Mouse (Mus musculus): ENCODE data around the gene Ank. TPM values are rescaled to one million over a fixed set of nuclear protein-coding genes. Genes with fewer than 3 reads are reported as not detected.
A peak's percentile ranks its signal among the peaks of the same experiment; 100 is the strongest.
"Not testable (repeated sequence)": the region's sequence is repeated elsewhere in the genome, so short reads cannot be mapped to it uniquely, and the experiment has no call there.

Gene Ank
- polyA plus RNA-seq, 1 experiment from 2014 or later = 11.0 TPM

DNA sequence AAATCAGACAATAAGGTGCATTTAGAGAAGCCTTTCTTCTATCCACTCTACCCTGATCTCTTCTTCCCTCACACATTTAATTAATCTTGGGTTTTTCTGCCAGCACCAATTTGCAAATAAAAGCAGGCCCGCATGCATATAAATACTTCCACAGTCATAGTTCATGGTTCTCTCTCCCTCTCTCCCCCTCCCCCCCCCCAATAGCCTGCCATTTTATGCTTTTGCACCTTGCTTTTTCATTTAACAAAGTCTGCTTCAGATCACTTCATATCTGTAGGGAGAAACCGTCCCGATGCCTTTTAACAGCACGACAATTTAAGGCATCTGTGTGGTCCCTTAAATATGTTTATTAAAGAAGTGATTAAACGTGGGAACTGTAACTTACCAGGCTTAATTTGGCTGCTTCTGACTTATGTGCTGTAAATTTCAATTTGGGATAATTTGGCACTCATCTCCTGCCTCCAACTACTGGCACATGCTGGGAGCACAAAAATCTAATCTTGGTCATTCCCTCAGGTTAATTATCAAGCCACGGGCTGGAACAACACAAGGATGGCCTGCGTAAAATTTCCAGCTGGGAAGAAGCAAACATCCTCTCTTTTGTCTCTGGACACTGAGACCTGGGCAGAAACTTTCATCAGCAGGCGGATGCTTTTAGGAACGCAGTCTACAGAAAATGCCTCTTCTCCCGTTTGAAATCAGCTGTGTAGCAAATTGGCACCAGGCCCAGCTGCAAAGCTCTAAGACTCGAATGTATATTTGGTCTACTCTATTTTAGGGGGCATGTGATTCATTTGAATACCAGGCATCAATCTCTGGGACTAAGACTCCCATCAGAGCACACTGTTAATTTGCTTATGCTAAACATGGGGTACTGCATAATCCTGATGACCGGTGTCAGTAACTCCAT is 4.9 kb upstream of the Ank start:
- Histone ChIP-seq H3K4me2 (ENCODE audit: low read length) (no peak overlapping the region), H3K4me3 (replicated peaks; ENCODE audit: low read depth, low read length) (no peak overlapping the region), H3K4me1 (replicated peaks; ENCODE audit: insufficient read depth, low read length) (no peaks in the 10 kb centered on the region), H3K27ac (no peak overlapping the region), H3K36me3 (ENCODE audit: insufficient read depth, low read length) (no peaks in the 10 kb centered on the region), H3K9me3 (replicated peaks; ENCODE audit: low read length) (no peaks in the 10 kb centered on the region), H3K27me3 (ENCODE audit: insufficient read depth, low read length) (no peaks in the 10 kb centered on the region), H3K9ac (ENCODE audit: low read depth, low read length) (no peak overlapping the region)
- no peak for DNase-seq (ENCODE audit: low spot score)
- WGBS = 51% methylated on average over 12 of the region's 12 CpGs
- no peak for ATAC-seq (replicated peaks; ENCODE audit: low FRiP score, low read depth)
- TF ChIP-seq CTCF (IDR thresholded peaks at IDR 0.05; ENCODE audit: low read depth) = no peak

GRCm38 (mm10) chr15:27463876-27464275 is 2.6 kb upstream of the Ank start:
- Histone ChIP-seq H3K27ac (no peak overlapping the region), H3K27me3 (ENCODE audit: insufficient read depth, low read length) (no peaks in the 10 kb centered on the region)
- TF ChIP-seq CTCF (IDR thresholded peaks at IDR 0.05; ENCODE audit: low read depth) = no peak

GRCm38 (mm10) chr15:27465391-27466005 is 979 bp upstream of the Ank start:
- Histone ChIP-seq H3K27ac (0 out of 2 replicates have a peak overlapping the region, but pooled peaks have one; percentile 51), H3K4me1 (replicated peaks; ENCODE audit: insufficient read depth, low read length) (no peaks in the 10 kb centered on the region), H3K4me3 (replicated peaks; ENCODE audit: low read depth, low read length) (peak overlapping the region; percentile 81), H3K9ac (ENCODE audit: low read depth, low read length) (no peak overlapping the region), H3K4me2 (ENCODE audit: low read length) (peak overlapping the region; percentile 93), H3K9me3 (replicated peaks; ENCODE audit: low read length) (no peaks in the 10 kb centered on the region), H3K27me3 (ENCODE audit: insufficient read depth, low read length) (no peaks in the 10 kb centered on the region), H3K36me3 (ENCODE audit: insufficient read depth, low read length) (no peaks in the 10 kb centered on the region)
- DNase-seq (ENCODE audit: low spot score) (peak; percentile 56), ATAC-seq (replicated peaks; ENCODE audit: low FRiP score, low read depth) (no peak)
- WGBS = 22% methylated on average over 8 of the region's 8 CpGs
- TF ChIP-seq CTCF (IDR thresholded peaks at IDR 0.05; ENCODE audit: low read depth) = no peak

More at GRCm38 (mm10) chr15:27463876-27464275, 2.6 kb upstream of the Ank start:
- H3K4me1 ChIP-seq (replicated peaks; ENCODE audit: insufficient read depth, low read length) = no peaks in the 10 kb centered on the region
- ATAC-seq (replicated peaks; ENCODE audit: low FRiP score, low read depth) (no peak), DNase-seq (ENCODE audit: low spot score) (no peak)
- H3K36me3 ChIP-seq (ENCODE audit: insufficient read depth, low read length) = no peaks in the 10 kb centered on the region
- 96% methylated on average over 13 of the region's 13 CpGs for WGBS
- no peaks in the 10 kb centered on the region for H3K9me3 ChIP-seq (replicated peaks; ENCODE audit: low read length)
- no peak overlapping the region for H3K9ac ChIP-seq (ENCODE audit: low read depth, low read length)
- no peak overlapping the region for H3K4me2 ChIP-seq (ENCODE audit: low read length)
- no peak overlapping the region for H3K4me3 ChIP-seq (replicated peaks; ENCODE audit: low read depth, low read length)

DNA sequence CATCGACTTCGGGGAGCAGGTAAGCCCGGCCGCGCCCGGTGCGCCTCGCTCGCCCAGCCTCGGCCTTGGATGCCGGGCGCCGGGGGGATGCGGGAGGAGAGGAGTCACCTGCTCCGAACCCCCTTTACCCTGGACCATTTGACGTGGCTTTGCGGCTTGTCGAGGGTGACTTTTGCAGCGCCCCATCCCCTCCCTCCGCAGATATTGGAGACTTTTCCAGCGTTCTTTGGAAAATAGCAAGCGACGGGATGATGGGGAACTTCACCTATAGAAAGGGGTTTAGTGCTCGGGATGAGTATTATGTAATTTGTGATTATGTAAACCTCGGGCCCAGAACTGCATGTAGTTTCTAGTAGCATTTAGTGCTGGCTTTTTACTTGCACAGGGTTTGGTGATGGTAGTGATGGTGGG is 609 bp downstream of the Ank start:
- WGBS = under 1% methylated on average over 25 of the region's 25 CpGs
- H3K4me1 ChIP-seq (replicated peaks; ENCODE audit: insufficient read depth, low read length) = no peaks in the 10 kb centered on the region
- H3K27ac ChIP-seq = peak overlapping the region; percentile 64; the same call in 1 of the 2 replicates
- peak overlapping the region; percentile 93 for H3K4me2 ChIP-seq (ENCODE audit: low read length)
- no peaks in the 10 kb centered on the region for H3K27me3 ChIP-seq (ENCODE audit: insufficient read depth, low read length)
- H3K36me3 ChIP-seq (ENCODE audit: insufficient read depth, low read length) = no peaks in the 10 kb centered on the region
- DNase-seq (ENCODE audit: low spot score) = no peak
- TF ChIP-seq CTCF (IDR thresholded peaks at IDR 0.05; ENCODE audit: low read depth) = no peak
- no peak for ATAC-seq (replicated peaks; ENCODE audit: low FRiP score, low read depth)
- H3K9me3 ChIP-seq (replicated peaks; ENCODE audit: low read length) = no peaks in the 10 kb centered on the region
- peak overlapping the region; percentile 81 for H3K4me3 ChIP-seq (replicated peaks; ENCODE audit: low read depth, low read length)
- H3K9ac ChIP-seq (ENCODE audit: low read depth, low read length) = peak overlapping the region; percentile 79

GRCm38 (mm10) chr15:27467641-27468040 is 1.2 kb downstream of the Ank start:
- no peaks in the 10 kb centered on the region for H3K36me3 ChIP-seq (ENCODE audit: insufficient read depth, low read length)
- H3K9me3 ChIP-seq (replicated peaks; ENCODE audit: low read length) = no peaks in the 10 kb centered on the region
- H3K4me3 ChIP-seq (replicated peaks; ENCODE audit: low read depth, low read length) = peak overlapping the region; percentile 81; the same call in 1 of the 2 replicates
- no peak for ATAC-seq (replicated peaks; ENCODE audit: low FRiP score, low read depth)
- H3K9ac ChIP-seq (ENCODE audit: low read depth, low read length) = no peak overlapping the region
- no peak overlapping the region for H3K27ac ChIP-seq
- no peak for DNase-seq (ENCODE audit: low spot score)
- TF ChIP-seq CTCF (IDR thresholded peaks at IDR 0.05; ENCODE audit: low read depth) = no peak
- 18% methylated on average over 7 of the region's 7 CpGs for WGBS
- H3K4me2 ChIP-seq (ENCODE audit: low read length) = peak overlapping the region; percentile 93
- no peaks in the 10 kb centered on the region for H3K27me3 ChIP-seq (ENCODE audit: insufficient read depth, low read length)
- no peaks in the 10 kb centered on the region for H3K4me1 ChIP-seq (replicated peaks; ENCODE audit: insufficient read depth, low read length)

DNA sequence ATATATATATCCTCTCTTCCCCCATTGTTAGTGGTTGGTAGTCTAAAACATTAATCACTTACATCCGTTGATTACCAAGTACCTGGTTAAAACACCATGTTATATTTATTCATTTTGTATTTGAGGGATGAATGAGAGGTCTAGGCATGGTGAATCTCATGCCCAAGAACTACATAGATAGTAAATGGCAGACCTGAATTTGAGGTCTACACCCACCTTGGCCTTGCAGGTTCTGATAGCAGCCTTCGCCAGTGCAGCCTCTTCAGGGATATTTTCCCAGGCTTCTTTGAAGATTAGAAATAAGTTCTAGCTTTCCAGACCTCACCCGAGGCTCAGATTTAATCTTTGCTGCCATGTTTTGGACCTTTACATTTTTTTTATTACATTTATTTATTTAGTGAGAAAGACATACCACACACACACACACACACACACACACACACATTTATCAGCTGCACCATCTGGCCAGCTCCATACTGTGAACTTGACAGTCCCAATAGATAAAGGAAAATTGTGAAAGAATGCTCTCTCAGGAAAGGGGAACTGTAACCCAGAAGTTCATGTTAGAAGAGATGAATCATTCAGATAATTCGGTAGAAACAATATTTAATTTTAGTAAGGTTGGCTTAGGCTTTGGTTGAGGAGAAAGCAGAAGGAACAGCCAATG is 2.5 kb downstream of the Ank start:
- Histone ChIP-seq H3K4me3 (replicated peaks; ENCODE audit: low read depth, low read length) (no peak overlapping the region), H3K4me2 (ENCODE audit: low read length) (no peak overlapping the region), H3K36me3 (ENCODE audit: insufficient read depth, low read length) (no peaks in the 10 kb centered on the region), H3K27ac (no peak overlapping the region), H3K27me3 (ENCODE audit: insufficient read depth, low read length) (no peaks in the 10 kb centered on the region), H3K4me1 (replicated peaks; ENCODE audit: insufficient read depth, low read length) (no peaks in the 10 kb centered on the region), H3K9me3 (replicated peaks; ENCODE audit: low read length) (no peaks in the 10 kb centered on the region), H3K9ac (ENCODE audit: low read depth, low read length) (no peak overlapping the region)
- no peak for TF ChIP-seq CTCF (IDR thresholded peaks at IDR 0.05; ENCODE audit: low read depth)
- DNase-seq (ENCODE audit: low spot score) = no peak
- no peak for ATAC-seq (replicated peaks; ENCODE audit: low FRiP score, low read depth)
- WGBS = 75% methylated on average over 4 of the region's 4 CpGs

- H3K36me3 ChIP-seq (ENCODE audit: insufficient read depth, low read length); H3K9me3 ChIP-seq (replicated peaks; ENCODE audit: low read length); H3K9ac ChIP-seq (ENCODE audit: low read depth, low read length); H3K27ac ChIP-seq; H3K4me2 ChIP-seq (ENCODE audit: low read length); H3K4me3 ChIP-seq (replicated peaks; ENCODE audit: low read depth, low read length); H3K27me3 ChIP-seq (ENCODE audit: insufficient read depth, low read length); DNase-seq (ENCODE audit: low spot score); H3K4me1 ChIP-seq (replicated peaks; ENCODE audit: insufficient read depth, low read length); ATAC-seq (replicated peaks; ENCODE audit: low FRiP score, low read depth): not testable (repeated sequence)
- WGBS = 61% methylated on average over 3 of the region's 3 CpGs
Observed at GRCm38 (mm10) chr15:27470346-27470745, 3.9 kb downstream of the Ank start.

All from kidney, postnatal 0 days (tissue).